Mouse (Mus musculus): ENCODE data around the gene Apool. TPM values are rescaled to one million over a fixed set of nuclear protein-coding genes. Genes with fewer than 3 reads are reported as not detected.
"Not testable (repeated sequence)": the region's sequence is repeated elsewhere in the genome, so short reads cannot be mapped to it uniquely, and the experiment has no call there.

Apool gene
- polyA plus RNA-seq, 1 experiment from 2014 or later, result 74.2 TPM

GRCm38 (mm10) chrX:112370577-112371410 lies 59.7 kb downstream of the Apool start:
- WGBS, result 83% methylated on average over 5 of the region's 5 CpGs
- not testable (repeated sequence) for H3K4me1 ChIP-seq (ENCODE audit: control insufficient read depth, insufficient read depth, low read length); H3K9me3 ChIP-seq (ENCODE audit: control insufficient read depth, low read length); H3K4me3 ChIP-seq (ENCODE audit: low read depth, low read length); H3K9ac ChIP-seq (ENCODE audit: low read length); H3K36me3 ChIP-seq (ENCODE audit: control insufficient read depth, insufficient read depth, low read length); H3K4me2 ChIP-seq; H3K27me3 ChIP-seq (ENCODE audit: control insufficient read depth, insufficient read depth, low read length); H3K27ac ChIP-seq (ENCODE audit: low read depth, low read length)
- ATAC-seq (ENCODE audit: low FRiP score) (peak; percentile 99), DNase-seq (ENCODE audit: low spot score, missing footprints) (peak; percentile 95)

GRCm38 (mm10) chrX:112406679-112407078 lies 95.5 kb downstream of the Apool start, which contains the start of gene Satl1:
Gene Satl1 (minus strand): TSS chrX:112406779.
- H3K27ac ChIP-seq (ENCODE audit: low read depth, low read length), result no peak within 1 kb of the TSS
- H3K9me3 ChIP-seq (ENCODE audit: control insufficient read depth, low read length), result no peaks in the 10 kb centered on the region
- H3K4me3 ChIP-seq (ENCODE audit: low read depth, low read length), result no peak within 1 kb of the TSS
- H3K9ac ChIP-seq (ENCODE audit: low read length), result no peak within 1 kb of the TSS
- H3K36me3 ChIP-seq (ENCODE audit: control insufficient read depth, insufficient read depth, low read length), result no peaks in the 10 kb centered on the region
- H3K4me2 ChIP-seq, result no peak within 1 kb of the TSS
- no peaks in the 10 kb centered on the region for H3K27me3 ChIP-seq (ENCODE audit: control insufficient read depth, insufficient read depth, low read length)
- ATAC-seq (ENCODE audit: low FRiP score) (no peak), DNase-seq (ENCODE audit: low spot score, missing footprints) (no peak)
- no peaks in the 10 kb centered on the region for H3K4me1 ChIP-seq (ENCODE audit: control insufficient read depth, insufficient read depth, low read length)
- 89% methylated on average over 3 of the region's 3 CpGs for WGBS

GRCm38 (mm10) chrX:112412309-112412708 lies 101.2 kb downstream of the Apool start:
- Histone ChIP-seq H3K4me1 (ENCODE audit: control insufficient read depth, insufficient read depth, low read length) (no peaks in the 10 kb centered on the region), H3K9me3 (ENCODE audit: control insufficient read depth, low read length) (no peaks in the 10 kb centered on the region), H3K4me3 (ENCODE audit: low read depth, low read length) (no peak overlapping the region), H3K4me2 (no peak overlapping the region), H3K9ac (ENCODE audit: low read length) (no peak overlapping the region), H3K36me3 (ENCODE audit: control insufficient read depth, insufficient read depth, low read length) (no peaks in the 10 kb centered on the region), H3K27ac (ENCODE audit: low read depth, low read length) (no peak overlapping the region), H3K27me3 (ENCODE audit: control insufficient read depth, insufficient read depth, low read length) (no peaks in the 10 kb centered on the region)
- whole genome bisulfite sequencing, result 71% methylated on average over 2 of the region's 2 CpGs
- ATAC-seq (ENCODE audit: low FRiP score), result no peak
- no peak for DNase-seq (ENCODE audit: low spot score, missing footprints)

Other genes starting within 250 kb of the Apool start
- gene 4933403O08Rik, start 72.3 kb upstream of the Apool start, polyA plus RNA-seq (2014; fragmentation: Nextera tagmentation; extraction: Ambion mirVana), result 0.18 TPM in 1 of 2 replicates, not detected in the other
- not detected in 2 replicates for gene Satl1, start 95.4 kb downstream of the Apool start, polyA plus RNA-seq (2014; fragmentation: Nextera tagmentation; extraction: Ambion mirVana)
- gene 2010106E10Rik, start 183.9 kb downstream of the Apool start, polyA plus RNA-seq (2014; fragmentation: Nextera tagmentation; extraction: Ambion mirVana), result not detected in 2 replicates

All from midbrain, embryonic 11.5 days (tissue).